Mouse (Mus musculus): Measurements from ENCODE around the gene Carm1.

DNA sequence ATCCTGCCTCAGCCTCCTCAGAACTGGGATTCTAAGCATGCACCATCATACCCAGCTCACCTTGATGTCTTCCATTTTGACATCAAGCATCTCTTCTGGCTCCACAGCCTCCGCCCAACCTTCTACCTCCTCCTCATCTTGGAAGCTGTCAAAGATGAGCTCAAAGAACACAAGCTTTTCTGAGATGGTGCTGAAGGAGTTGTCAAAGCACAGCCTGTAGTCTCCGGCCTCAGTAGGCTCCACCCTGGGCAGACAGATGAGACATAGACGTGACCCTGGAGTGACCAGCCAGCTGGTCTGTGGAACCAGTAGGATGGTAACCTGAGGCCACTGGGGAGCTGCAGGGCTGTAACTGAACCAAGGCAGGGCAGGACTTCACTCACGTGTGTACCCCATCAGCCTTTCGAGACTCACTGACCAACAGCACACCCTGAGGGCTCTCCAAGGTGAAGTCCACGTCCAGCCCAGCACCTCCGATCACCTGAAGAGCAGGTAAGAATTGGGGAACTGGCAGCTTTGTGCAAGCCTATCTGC is 37.8 kb upstream of the Carm1 start:
- TF ChIP-seq POLR2A (IDR thresholded peaks at IDR 0.05; ENCODE audit: low read depth, low read length) (no peak), CTCF (IDR thresholded peaks at IDR 0.05; ENCODE audit: extremely low read depth, insufficient read length, insufficient replicate concordance, low read depth, low read length) (no peak)
